Mouse (Mus musculus): ENCODE measurements around the gene Mindy3.
A peak's percentile ranks its signal among the peaks of the same experiment; 100 is the strongest.
"Not testable (repeated sequence)": the region's sequence is repeated elsewhere in the genome, so short reads cannot be mapped to it uniquely, and the experiment has no call there.

Gene Mindy3

DNA sequence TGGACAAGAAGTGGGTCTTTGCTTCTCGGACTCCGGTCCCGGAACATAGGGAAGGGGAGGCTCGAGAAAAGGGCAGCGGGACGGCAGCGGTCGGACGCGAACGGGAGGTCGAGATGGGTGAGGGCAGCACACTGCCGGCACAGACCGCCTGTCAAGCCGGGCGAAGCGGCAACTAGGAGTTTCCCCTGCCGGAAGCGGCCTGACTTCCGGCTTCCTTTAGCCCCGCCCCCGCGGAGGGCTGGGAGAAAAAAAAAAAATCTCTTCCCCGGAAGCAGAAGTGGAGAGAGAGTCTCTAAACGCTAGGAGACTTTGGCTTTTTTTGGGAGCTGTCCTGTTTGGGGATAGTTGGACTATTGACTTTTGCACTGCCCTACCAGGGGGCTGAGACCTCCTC, at the start of gene Mindy3:
Mindy3 (minus strand) TSS at position 209 of the 394 bp plus-strand sequence.
- DNase-seq (ENCODE audit: low spot score) = peak; percentile 87

DNA sequence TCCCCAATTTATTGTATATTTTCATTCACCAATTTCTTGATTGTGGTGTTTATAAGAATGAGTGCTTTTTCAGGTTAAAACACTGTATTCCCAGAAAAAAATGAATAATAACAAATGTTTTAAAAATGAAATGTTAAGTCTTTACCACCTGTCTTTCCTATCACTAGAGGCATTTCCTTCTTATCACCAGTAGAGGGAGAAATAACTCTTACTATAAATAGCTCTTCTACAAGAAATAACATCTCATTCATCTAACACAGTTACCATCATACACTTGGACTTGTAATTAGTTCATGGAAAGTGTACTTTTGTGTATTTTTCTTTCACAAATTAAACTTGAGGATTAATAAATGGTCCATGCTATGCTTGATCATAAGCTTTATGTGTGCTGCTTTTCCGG, 40.5 kb upstream of the Mindy3 start:
- no peak for DNase-seq (ENCODE audit: low spot score)

DNA sequence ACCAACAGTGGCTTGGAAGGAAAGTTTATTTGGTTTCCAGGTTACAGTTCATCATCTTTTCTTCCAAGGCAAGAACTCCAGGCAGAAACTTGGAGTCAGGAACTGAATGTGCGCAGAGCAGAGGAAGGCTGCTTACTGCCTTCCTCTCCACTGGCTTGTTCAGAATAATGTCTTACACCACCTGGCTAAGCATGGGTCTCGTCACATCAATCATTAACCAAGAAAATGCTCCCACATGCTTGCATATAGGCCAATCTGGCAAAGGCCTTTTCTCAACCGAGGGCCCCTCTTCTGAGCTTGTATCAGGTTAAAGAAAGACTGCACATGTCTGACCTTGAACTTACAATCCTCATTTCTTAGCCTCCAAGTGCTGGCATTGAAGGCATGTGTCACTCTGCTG, 30.8 kb upstream of the Mindy3 start:
- no peak for DNase-seq (ENCODE audit: low spot score)

DNA sequence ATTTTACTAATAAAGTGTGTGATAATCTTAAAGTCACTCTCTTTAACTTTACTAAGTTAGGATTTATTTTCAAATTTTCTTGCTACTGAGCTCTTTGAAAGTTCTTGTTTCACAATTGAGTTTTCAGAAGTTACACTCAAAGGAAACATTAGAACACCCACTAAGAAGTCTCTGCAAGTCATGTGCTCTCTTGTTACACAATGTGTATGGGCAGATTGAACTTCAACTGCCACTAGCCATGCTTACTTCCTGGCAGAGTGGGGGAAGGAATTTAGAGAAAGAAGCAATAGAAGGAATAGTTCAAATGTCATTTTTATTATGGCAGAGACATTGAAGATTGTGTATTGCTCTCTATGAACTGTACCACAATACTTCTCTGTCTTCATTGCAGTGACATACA, 20.9 kb upstream of the Mindy3 start:
- DNase-seq (ENCODE audit: low spot score) = no peak

DNA sequence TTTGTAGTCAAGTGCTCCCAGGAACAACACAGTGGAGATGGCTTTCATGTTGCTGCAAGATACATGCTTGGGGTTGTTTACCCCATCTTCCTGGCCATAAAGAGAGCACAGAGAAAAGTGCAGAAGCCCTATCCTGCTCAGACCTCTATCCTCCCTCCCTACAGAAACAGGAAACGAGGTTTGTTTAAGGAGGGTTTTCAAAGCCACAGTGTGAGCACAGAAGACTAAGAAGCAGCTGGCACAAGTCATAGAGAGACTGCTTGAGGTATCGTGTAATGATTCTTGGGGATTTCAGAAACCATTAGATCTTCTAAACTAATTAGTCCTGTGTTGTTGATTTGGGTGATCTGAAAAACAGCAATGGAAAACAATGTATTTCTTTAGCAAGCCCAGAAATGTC, 20.3 kb upstream of the Mindy3 start:
- DNase-seq (ENCODE audit: low spot score) = no peak

DNA sequence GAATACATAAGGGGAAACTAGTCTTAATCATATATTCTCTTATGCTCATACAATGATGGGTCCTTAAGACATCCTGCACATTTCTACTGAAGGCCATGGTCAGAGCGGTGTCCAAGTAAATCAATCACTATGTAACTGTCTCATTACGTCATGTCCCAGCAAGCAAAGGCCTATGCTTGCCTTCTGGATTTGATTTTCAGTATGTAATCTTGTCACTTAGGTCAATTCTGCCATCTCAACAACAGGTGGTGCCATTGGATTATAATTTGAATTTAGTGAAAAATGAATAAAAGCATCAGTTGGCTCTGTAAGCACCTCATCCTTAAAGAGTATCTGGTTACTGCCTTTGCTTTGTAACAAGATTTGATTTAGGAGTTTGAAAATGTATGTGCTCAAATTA, 18.9 kb upstream of the Mindy3 start:
- DNase-seq (ENCODE audit: low spot score) = no peak

DNA sequence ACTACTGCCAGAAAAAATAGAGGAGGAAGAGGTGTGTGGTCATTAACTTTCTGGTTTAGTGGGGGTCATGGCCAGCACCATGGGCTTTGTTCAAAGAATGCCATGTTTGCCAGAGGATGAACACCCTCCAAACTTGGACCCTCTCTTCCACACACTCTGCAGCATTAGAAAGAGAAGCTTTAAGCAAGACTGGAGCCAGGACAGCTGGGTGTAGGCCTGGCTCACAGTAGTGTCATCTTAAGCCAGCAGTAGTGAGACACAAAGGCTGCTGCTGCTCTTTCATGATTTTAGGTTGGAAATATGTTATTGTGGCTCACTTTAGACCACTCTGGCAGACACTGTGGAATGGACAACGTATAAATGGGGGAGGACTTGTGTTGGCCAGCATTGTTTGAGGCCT, 12.8 kb upstream of the Mindy3 start:
- DNase-seq (ENCODE audit: low spot score) = no peak

DNA sequence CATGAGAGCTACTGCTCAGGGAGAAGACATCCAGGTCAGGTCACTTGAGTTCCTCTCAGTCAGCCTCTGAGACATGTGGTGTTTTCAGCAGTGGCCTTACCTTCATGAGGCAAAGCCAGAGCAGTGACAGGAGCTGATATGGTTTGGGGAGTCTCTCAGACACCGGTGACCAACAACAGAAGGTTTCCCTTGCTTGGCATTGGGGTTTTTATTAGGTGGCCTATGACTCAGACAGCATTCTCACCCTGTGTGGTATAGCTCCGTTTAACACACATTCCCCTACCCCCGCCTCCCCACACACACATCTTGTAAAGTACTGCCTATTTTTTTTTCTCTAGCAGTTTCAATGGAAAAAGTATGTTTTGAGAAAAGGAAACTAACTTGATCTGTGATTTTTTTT, 5.1 kb upstream of the Mindy3 start:
- DNase-seq (ENCODE audit: low spot score) = no peak

DNA sequence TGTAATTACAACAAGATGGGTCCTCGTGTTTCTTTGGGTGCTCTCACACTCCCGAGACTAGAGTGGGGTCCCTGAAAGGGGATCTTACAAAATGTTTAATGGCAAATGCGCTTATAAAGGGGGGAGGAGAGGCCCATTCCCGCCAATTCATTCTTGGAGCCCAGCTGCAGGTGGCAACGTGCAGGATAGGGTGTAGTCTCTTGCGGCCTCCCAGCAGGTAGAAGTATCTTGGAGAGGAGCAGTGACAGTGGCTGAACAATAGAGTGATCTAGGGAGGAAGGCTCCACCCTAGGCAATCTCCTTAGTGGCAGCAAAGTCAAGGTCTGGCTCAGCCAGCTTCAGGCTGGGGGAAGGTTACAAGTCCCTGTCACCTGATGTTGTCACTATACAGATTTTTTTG, 4.2 kb upstream of the Mindy3 start:
- DNase-seq (ENCODE audit: low spot score) = not testable (repeated sequence)

DNA sequence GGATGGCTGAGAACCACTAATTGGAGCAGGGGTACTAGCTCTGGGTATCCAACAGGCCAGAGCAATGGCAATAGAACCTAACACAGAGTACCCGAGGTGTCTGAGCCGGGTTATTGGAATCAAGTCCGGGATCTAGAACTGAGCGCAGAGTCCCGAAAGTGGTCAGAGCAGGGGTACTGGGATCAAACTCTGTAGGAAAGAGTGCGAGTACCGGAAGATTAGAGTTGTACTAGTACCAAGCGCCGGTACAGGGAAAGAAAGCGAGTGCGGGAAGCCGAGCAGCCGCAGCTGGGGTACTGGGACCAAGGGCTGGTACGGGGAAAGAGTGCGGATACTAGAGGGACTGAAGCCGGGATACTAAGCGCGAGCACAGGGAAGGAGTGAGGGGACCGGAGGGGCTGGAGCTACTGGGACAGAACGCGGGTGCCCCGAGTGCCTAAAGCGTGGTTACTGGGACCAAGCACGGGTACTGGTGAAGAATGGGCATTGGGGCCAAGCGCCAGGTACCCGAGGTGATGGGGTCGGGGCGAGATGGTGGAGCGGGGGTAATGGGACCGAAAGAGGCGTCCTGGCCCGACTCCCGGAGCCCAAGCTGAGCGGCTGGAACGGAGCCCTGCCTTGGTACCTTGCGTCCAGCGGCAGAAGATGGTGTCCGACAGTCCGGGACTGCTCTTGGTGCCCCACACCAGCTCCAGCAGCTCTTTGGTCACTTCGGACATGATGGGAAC, 572 bp downstream of the Mindy3 start:
- DNase-seq (ENCODE audit: low spot score) = peak; percentile 9

DNA sequence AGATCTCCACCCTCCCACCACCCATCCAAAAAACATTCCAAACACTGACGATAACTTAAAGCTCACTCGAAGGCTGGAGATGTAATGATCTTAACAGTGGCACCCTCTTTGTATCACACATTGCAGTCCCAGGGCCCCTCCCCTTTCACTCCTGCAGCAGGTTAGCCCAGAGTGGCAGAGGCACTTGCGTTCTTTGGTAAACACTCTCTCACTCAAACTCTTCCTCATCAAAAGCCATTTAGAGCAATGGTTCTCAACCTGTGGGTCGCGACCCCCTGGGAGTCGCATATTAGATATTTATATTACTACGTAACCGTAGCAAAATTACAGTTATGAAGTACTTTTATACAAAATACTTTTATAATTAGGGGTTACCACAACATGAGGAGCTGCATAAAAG, 1.1 kb downstream of the Mindy3 start:
- no peak for DNase-seq (ENCODE audit: low spot score)

DNA sequence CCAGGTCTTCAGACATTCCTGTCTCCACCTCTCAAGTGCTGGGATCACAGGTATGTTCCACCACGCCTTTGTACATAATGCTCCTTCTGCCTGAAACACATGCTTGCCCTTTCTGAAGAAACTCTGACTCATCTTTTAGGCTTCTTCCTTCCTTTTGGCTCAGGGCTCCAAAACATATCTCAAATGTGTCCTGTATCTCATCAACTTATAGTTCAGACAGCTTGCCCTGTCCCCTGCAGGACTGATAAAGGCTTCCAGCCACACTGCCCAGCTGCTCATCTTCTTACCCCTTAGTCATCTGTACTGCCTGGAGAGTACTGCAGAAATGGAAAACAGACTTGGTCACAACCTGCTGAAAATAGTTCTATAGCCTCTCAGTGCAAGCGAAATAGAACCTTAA, 7.0 kb downstream of the Mindy3 start:
- no peak for DNase-seq (ENCODE audit: low spot score)

DNA sequence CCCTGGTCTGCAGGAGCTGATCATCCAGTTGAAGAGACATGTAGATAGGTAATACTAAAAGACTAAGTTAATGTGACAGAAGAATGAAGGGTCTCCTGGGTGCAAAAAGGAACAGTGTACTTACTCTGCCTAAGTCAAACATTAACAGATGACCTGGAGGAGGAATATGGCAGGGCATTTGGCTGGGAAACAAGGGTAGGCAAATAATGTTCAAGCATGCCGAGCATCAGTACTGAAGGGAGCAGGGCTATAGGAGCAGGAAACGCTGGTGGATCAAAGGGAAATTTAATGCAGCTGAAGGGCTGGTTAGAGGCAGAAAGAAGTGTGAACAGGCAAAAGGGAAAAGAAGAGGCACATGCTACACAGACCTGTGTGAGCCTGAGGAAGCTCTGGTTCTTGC, 8.1 kb downstream of the Mindy3 start:
- no peak for DNase-seq (ENCODE audit: low spot score)

DNA sequence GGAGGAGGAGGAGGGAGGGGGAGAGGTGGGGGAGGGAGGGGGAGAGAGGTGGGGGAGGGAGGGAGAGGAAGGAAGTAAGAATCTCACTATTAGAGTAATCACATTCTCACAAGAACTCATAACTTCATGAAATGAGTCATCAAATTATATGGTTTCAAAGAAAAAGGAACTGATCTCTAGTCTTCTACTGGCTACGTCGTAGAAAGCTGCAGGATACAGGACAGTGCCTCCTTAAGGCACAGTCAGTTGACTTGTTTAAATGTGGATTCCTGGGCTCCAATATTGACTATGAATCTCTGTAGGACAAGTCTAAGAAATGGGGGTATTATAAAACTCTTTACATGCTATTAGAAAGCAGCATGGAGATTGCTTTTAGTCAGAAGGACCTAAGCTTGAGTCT, 12.5 kb downstream of the Mindy3 start:
- no peak for DNase-seq (ENCODE audit: low spot score)

DNA sequence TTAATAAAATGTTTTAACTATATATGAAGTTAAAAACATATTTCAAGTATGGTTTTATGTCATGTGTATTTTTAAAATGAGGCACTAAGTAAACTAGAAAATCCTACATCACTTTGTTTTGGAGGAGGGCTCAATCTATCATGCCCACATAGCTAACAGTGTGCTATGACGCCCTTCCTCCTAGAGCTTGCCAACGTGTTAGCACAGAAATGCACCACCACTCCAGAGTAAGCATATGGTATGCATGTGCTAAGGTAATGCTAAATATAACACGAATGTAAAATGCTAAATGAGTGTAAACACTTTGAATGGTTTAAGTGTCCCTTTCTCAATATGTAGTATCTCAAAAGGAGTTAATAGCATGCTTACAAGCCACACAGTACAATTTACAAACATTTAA, 16.8 kb downstream of the Mindy3 start:
- DNase-seq (ENCODE audit: low spot score) = no peak

DNA sequence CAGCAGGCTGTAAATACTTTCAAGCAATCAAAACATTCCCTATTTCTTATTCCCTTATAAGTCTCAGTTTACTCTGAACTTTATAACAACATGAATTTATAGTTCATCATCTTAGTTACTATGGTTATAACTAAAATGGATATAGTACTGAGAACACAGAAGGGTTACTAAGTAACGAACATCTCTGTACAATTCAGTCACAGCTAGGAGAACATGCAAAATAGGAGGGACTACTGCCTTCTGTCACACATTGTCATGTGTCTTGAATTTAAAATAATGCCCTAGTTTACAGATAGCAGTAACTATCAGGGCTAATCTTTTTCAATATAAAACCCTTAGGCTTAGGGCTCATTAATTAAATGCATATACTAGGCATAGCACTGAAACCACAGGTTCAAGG, 18.1 kb downstream of the Mindy3 start:
- DNase-seq (ENCODE audit: low spot score) = no peak

DNA sequence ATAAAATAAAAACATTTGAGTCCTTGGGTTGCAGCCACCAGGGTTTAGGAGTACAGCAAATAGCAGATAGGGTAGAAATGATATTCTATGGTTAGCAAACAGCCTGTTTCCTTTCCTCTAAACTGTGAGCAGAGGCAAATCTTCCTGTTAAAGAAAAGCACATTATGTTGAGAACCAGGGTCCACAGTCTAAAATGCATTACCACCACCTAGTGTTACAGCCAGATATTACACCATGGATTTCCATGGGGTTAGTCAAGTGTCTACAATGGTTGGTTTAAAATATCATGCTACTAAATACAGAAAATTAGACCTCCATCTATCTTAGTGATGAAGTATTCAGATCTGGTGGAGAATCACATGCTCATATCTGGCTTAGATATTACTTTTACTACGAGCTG, 30.2 kb downstream of the Mindy3 start:
- peak; percentile 43 for DNase-seq (ENCODE audit: low spot score)

DNA sequence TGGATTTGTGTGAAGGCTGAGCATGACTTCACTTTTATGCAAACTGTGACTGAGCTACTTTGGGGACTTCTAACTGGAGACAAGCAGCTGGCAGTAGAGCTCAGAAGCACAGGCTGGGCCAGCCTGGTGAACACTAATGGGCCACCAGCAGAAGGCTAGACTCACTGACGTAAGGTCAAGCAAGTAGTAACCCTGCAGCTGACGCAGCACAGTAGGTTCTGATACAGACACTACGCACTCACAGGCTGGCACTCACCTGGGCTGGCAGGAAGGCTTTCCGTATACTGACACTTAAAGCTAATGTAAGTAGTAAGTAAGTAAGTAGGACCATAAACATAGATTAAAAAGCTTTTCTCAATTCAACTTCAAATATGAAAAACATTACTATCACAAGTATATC, 30.7 kb downstream of the Mindy3 start:
- DNase-seq (ENCODE audit: low spot score) = no peak

DNA sequence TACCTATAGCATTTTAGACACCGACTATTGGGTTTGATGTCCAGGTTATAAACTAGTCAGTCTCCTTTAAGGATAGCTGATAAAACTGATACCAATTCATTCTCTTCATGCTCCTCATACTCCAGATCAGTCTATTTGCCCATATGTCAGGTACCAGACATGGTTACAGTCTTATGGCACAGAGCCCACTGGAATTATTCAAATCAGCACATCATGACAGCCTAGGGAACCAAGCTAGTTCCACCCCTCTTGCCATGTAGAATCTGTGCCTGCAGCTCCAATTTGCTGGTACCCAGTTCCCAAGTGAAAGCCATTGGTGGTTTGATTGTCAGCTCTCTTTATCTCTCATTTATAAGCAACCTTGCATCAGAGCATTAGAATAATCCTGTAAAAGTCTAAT, 34.9 kb downstream of the Mindy3 start:
- no peak for DNase-seq (ENCODE audit: low spot score)

DNA sequence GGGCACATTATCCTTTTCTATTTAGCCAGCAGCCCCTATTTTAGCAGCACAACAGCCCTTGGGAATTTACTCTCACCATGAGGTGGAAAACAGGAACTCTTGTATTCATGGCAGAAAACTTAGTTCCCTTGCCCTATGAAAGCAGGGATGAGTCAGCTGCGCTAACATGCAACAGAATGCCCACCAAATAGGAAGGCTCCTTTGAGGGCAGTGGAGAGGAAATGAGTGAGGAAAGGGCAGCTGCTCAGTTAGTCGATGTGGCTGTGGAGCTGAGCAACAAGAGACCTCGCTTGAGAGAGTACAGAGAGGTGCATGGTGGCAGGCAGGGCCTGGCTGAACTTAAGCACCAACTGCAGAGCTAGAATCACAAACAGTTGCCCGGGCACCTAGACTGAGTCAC, 36.6 kb downstream of the Mindy3 start:
- DNase-seq (ENCODE audit: low spot score) = no peak

DNA sequence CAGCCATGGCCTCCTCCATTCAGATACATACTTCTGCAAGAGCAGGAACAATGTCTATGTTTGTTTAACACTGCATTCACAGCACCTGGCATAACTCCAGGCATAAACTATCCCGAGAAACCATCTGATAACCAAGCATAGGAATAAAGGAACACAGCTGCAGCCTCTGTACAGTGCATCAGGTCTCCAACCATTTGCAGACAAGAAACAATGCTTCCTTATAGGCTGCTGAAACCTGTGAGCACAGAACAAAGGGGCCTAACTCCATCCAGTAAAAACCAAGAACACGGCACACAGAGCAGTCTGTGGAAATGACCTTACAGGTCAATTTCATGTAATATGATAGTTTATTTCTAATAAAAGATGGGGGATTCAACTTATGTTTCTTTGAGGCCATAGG, 39.0 kb downstream of the Mindy3 start:
- no peak for DNase-seq (ENCODE audit: low spot score)

DNA sequence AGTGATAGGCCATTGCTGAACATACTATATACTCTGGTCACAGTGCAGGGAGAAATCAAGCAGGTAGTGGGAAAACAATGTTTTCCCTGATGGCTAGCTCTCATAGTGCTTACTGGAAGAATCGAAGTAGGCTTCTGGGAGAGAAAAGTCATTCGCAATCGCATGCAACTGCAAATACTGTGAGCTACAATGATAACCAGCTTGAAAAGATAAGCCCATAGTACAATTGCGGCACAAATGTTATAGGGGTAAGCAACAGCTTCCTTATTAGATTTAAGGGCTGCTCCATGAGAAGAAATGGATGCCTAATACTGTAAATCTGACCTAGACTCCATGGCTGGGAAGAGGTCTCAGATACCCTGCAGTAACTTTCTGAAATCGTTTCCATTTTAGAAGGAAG, 40.7 kb downstream of the Mindy3 start:
- DNase-seq (ENCODE audit: low spot score) = no peak

DNA sequence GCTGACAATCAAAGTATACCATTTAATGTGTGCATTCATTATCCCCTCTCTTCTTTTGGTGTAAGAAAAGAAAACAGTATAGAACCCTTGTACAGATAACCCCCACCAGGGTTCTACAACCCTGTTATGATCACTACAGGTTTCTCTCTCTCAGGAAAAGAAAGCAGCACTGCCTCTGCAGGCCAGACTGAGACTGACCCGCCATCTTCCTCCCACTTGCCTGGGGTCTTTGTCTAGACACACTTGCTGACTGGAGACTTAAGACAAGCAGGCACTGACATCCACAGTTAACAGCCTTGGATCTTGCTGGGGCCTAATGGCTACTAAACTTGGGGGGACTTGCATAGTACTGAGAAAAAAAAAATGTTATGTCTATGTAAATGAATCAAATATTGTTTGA, 42.2 kb downstream of the Mindy3 start:
- DNase-seq (ENCODE audit: low spot score) = no peak

DNA sequence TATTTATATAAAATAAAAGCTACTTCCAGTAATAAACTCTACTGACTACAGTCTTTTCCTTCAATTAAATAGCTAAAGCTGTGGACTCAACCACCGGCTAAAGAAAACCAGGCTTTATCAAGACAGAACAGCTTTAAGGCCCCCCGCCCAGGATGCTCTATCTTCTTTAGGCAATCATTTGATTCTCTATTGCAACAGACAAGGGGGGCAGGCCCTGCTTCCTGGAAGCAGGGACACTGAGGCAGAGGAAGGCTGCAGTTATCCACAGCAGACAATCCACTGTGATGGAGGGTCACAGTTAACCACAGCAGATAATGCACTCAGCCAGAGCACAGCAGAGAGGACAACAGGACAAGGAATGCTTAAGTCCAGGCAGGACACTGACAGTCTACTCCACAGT, 46.4 kb downstream of the Mindy3 start:
- no peak for DNase-seq (ENCODE audit: low spot score)

DNA sequence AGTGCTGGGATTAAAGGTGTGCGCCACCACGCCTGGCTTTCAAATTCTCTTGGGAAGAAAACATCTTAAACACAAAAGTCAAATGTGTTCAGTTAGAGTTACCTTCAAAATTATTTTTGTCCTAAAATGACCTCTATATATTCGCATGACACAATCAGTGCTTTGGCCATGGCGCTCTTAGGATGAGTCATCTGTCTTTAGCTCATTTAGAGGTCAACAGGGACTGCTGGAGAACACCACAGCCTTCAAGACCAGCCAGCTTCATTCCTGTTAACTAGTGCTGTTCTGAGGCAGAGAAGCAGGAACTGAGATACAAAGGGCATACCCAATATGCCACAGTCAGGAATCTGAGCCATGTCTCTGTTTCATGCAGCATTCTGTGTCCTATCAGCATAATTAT, 47.9 kb downstream of the Mindy3 start:
- no peak for DNase-seq (ENCODE audit: low spot score)

All from ovary, postnatal 14 days (tissue).